Mouse (Mus musculus) gastrocnemius, postnatal 36 days (tissue): ENCODE data around the gene Etl4. TPM values are rescaled to one million over a fixed set of nuclear protein-coding genes. Genes with fewer than 3 reads are reported as not detected.

Experiments
- DNase-seq, 2 experiments: peaks; one replicate each; pipeline ENCODE4 v3.0.0; 2022
- intact Hi-C: fragments of 180-260 bp; cut with DNase I; formaldehyde crosslinking; loops from one replicate; pipeline ENCODE4 v1.15.1; 2025
- long read RNA-seq, 2 experiments: library from polyadenylated mRNA; stranded (forward); transcript quantifications; one replicate each; pipeline ENCODE4 v2.0.0; 2021
- total RNA-seq, 2 experiments: library from RNA; stranded (reverse); gene quantifications; 2 replicates each; pipeline ENCODE4 v1.2.3; 2021

Etl4 gene
- 10 to 100 TPM; 50.1 to 52.0 TPM for total RNA-seq
- long read RNA-seq, experiment 1, partial matches to known transcripts: 2 of 24 reads
- long read RNA-seq, experiment 1, other reads (novel, unspliced or antisense): 22 of 24 reads
- long read RNA-seq, experiment 2, partial matches to known transcripts: 2 of 19 reads
- long read RNA-seq, experiment 2, other reads (novel, unspliced or antisense): 17 of 19 reads

- DNase-seq: no peak
- intact Hi-C loops: loop anchor here (10.0 kb wide), 1 partner anchor 395 kb away; no protein-coding TSS in a partner anchor
Observed at GRCm38 (mm10) chr2:19909171-19909899, at the start of gene Etl4. Etl4 (plus strand) TSS chr2:19909780.

- intact Hi-C loops: no loop called here
- DNase-seq: no peak
Observed at GRCm38 (mm10) chr2:19869167-19869566, 40.4 kb upstream of the Etl4 start.

- intact Hi-C loops: no loop called here
- no peak for DNase-seq
Observed at GRCm38 (mm10) chr2:19871881-19872280, 37.7 kb upstream of the Etl4 start.

DNA sequence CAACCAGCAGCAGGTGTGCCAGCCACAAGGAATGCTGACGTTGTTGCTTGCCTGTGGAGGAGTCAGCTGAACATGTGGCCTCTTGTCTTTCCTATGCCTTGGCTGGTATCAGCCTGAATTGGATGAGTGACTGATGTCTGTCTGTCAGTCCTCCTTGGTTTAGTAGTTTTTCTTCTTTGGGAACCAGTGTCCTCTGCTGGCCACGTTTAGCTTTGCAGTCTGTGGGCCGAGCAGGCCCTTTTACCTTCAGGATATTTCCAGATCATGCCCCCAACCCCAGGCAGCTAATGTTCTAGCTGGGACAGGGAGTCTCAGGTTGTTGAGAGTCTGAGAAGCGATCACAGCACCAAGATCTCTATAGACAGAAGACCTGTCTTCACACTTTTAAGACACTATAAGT lies 18.7 kb upstream of the Etl4 start:
- DNase-seq: no peak
- intact Hi-C loops: no loop called here

- intact Hi-C loops: loop anchor here (10.0 kb wide), 1 partner anchor 395 kb away; no protein-coding TSS in a partner anchor
- no peak for DNase-seq
Observed at GRCm38 (mm10) chr2:19909900-19910780, 560 bp downstream of the Etl4 start.

DNA sequence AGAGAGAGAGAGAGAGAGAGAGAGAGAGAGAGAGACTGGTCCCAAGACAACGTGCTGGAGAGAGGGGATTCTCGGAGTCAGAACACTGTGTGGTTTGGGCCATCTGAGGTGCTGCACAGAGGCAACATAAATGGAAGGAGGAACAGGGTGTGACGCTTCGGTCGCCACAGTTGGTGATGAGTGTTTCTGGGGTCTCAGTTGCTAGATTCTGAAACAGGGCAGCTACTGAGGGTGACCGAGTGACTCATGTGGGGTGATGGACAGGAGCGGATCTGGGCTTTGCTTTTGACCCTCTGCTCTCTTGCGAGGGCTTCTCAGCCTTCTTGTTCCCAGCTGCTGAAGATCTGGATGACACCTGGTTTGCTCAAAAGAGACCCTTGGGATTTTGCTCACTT lies 1.2 kb downstream of the Etl4 start:
- intact Hi-C loops: no loop called here

GRCm38 (mm10) chr2:19919190-19919589 lies 9.6 kb downstream of the Etl4 start:
- peak in 1 of 2 experiments; percentile 41 for DNase-seq
- intact Hi-C loops: loop anchor here (2.0 to 5.0 kb wide), 2 partner anchors 202 to 504 kb away; no protein-coding TSS in a partner anchor

More for the DNA sequence above, 1.2 kb downstream of the Etl4 start:
- no peak for DNase-seq

GRCm38 (mm10) chr2:19930009-19930408 lies 20.4 kb downstream of the Etl4 start:
- DNase-seq: no peak
- intact Hi-C loops: no loop called here

DNA sequence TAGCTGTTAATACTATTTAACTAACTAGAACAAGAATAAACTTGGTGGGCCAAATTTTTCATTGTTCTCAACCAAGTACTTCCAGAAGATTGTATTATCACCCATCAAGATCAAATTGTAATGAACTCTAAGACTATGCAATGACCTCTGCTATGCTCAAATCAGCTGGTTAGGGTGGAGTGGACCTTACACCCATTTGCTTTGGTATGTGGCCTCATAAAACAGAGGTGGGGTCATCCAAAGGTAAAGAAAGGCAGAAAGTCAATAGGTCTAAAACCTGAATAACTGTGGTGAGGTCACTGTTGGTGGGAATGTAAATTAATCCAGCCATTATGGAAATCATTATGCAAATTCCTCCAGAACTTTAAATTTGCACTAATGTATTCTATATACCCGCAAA lies 24.3 kb downstream of the Etl4 start:
- intact Hi-C loops: no loop called here
- DNase-seq: no peak

DNA sequence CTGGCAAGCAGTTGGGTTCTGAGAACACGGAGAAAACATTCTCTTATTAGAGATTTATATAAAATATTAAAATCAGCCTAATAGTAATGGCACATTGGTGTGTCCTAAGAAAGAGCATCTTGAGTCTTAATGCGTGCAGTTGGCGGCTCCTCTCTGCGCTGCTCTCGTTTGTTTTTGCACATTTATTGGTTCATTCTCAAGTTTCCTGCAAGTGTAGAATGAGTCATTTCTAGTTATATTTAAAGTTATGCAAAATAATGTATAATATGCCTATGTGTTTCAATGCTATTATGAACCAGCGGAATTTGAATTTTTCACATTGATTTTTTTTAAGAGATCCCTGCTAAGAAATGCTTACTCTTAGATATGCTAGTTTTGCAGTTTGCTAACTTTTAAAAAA lies 35.6 kb downstream of the Etl4 start:
- intact Hi-C loops: no loop called here
- DNase-seq: no peak

DNA sequence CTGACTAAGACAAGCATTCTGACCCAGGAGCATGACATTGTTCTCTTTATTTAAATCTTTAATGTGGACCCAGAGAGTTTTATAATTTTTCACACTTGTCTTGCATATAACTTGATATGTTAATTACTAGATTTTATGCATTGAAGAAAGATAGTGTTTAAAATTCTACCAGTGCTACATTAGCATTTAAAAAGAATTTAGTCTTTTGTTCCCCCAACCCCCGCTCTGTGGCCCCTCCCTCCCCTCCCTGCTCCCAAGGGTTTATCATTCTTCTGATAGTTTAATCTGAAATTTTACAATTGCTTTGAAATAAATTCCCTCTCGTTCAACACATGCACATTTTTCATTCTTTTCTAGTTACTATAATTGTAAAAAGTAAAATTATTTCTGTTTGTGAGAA lies 43.4 kb downstream of the Etl4 start:
- intact Hi-C loops: no loop called here
- no peak for DNase-seq

- intact Hi-C loops: no loop called here
Observed at GRCm38 (mm10) chr2:19966445-19966844, 56.9 kb downstream of the Etl4 start.

DNA sequence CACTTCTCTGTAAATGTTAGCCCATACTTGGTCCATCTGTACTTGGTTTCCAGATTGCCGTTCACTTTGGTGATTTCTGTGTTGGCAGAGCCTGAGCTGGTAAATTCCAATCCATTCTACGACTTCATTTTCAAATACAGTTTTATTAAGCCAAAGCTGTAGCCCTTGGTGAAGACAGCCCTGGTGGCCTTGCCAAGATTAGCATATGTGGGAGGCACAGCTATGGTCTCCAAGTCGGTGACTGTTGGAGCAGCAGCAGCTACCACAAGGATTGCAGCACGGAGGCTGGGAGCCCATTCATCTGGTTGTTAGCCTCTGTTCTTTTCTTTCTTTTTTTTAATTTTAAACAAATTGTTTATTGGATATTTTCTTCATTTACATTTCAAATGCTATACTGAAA lies 128.1 kb downstream of the Etl4 start:
- no peak for DNase-seq
- intact Hi-C loops: no loop called here

More at GRCm38 (mm10) chr2:19966445-19966844, 56.9 kb downstream of the Etl4 start:
- DNase-seq: no peak

GRCm38 (mm10) chr2:20072377-20072776 lies 162.8 kb downstream of the Etl4 start:
- intact Hi-C loops: no loop called here
- DNase-seq: no peak

DNA sequence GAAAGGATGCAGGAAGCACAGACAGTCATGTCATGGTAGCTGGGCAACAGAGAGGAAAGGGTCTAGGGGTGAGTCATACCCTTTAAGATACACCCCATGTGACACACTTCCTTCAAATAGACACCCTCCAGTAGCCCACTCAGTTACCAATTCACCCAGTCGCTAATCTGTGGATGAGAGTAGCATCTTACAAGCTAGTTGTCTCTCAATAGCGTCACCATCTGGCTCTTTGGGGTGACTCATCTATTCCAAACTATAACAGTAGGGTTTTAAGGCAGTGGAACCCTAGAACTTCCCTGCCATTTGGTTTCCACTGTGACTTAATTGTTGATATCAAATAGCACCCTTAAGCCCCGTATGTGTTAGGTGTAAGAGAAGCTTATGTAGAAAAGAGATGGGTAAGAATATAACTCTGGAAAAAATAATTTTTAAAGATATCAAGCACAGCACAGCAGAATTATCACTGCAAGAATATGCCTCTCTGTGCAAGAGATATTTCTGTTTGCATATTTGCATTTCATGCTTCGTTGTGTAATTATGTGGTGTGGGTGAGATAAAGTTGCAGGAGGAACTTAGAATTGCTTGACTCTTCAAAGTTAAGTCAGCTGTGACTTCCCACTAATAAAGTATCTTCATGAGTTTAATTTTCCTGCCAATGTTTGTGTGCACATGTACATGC lies 166.7 kb downstream of the Etl4 start:
- no peak for DNase-seq
- intact Hi-C loops: no loop called here

DNA sequence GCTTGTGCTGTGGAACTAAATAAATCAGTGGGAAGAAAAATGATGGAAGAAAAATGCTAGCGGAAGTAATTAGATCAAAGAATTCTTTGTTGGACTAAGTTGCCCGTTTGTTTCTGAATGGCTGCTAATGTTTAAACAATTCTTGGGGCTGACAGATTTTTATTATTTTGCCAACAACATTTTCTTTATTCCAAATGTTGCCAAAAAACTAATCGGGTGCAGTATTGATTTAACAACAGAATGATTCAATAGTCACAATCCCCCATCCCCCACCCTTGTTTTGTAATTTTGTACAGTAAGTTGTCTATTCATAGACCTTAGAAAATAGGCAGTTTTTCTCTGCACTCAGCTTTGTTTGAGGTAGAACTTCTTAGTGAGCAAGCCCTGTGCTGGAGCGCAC lies 175.2 kb downstream of the Etl4 start:
- intact Hi-C loops: no loop called here

GRCm38 (mm10) chr2:20105456-20105855 lies 195.9 kb downstream of the Etl4 start:
- no peak for DNase-seq
- intact Hi-C loops: no loop called here

More for the DNA sequence above, 175.2 kb downstream of the Etl4 start:
- DNase-seq: no peak

DNA sequence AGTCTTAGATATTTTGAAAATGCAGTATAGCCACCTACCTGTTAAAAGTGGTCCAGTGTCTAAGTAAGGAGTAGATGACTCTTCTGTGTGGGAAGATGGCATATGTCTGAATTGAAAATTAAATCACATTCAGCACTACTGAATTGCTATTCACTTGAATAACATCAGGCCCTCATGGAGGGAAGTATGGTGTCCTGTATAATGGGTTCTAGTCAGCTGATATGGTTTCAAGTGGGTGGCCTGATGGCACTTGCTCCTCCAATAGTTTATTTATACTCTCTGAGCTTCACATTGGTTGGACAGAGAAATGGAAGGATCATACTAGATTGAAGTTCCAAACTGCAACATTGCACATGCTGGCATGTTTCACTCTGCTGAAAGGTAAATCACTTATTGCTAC lies 202.1 kb downstream of the Etl4 start:
- DNase-seq: no peak
- intact Hi-C loops: no loop called here

- intact Hi-C loops: no loop called here
- no peak for DNase-seq
Observed at GRCm38 (mm10) chr2:20125914-20126313, 216.3 kb downstream of the Etl4 start.

GRCm38 (mm10) chr2:20131792-20132191 lies 222.2 kb downstream of the Etl4 start:
- intact Hi-C loops: no loop called here
- DNase-seq: no peak

GRCm38 (mm10) chr2:20138426-20138825 lies 228.8 kb downstream of the Etl4 start:
- no peak for DNase-seq
- intact Hi-C loops: no loop called here
